Mouse (Mus musculus): ENCODE measurements around the gene Actr1a. TPM values are rescaled to one million over a fixed set of nuclear protein-coding genes. Genes with fewer than 3 reads are reported as not detected.

The Actr1a gene
- polyA plus RNA-seq, 1 experiment = 60.5 TPM

GRCm38 (mm10) chr19:46429250-46429649, 33.7 kb upstream of the Actr1a start:
- H3K4me3 ChIP-seq (ENCODE audit: extremely low read depth, insufficient read depth, insufficient read length) = no peak overlapping the region
- H3K36me3 ChIP-seq (ENCODE audit: control insufficient read depth, insufficient read depth, low read length) = peaks cover 2% of the 10 kb centered on the region; the same call in 1 of the 2 replicates
- no peak for TF ChIP-seq POLR2A (IDR thresholded peaks at IDR 0.05; ENCODE audit: low read depth, low read length)
- no peak for TF ChIP-seq CTCF (IDR thresholded peaks at IDR 0.05; ENCODE audit: extremely low read depth, insufficient read depth, insufficient read length, insufficient replicate concordance)
- no peaks in the 10 kb centered on the region for H3K27me3 ChIP-seq (ENCODE audit: control insufficient read depth, insufficient read depth, low read length)
- no peaks in the 10 kb centered on the region for H3K4me1 ChIP-seq (ENCODE audit: control insufficient read depth, insufficient read depth, insufficient read length)
- H3K27ac ChIP-seq (ENCODE audit: insufficient read depth, low read length) = no peak overlapping the region
- no peak for DNase-seq (ENCODE audit: low read depth in 1 of 2, low spot score in 2 of 2)

GRCm38 (mm10) chr19:46426488-46426887, 30.9 kb upstream of the Actr1a start:
- DNase-seq (ENCODE audit: low read depth in 1 of 2, low spot score in 2 of 2) = no peak
- TF ChIP-seq POLR2A (IDR thresholded peaks at IDR 0.05; ENCODE audit: low read depth, low read length) = no peak
- no peak for TF ChIP-seq CTCF (IDR thresholded peaks at IDR 0.05; ENCODE audit: extremely low read depth, insufficient read depth, insufficient read length, insufficient replicate concordance)
- H3K4me3 ChIP-seq (ENCODE audit: extremely low read depth, insufficient read depth, insufficient read length) = no peak overlapping the region
- 90% methylated on average over 12 of the region's 12 CpGs for WGBS
- no peaks in the 10 kb centered on the region for H3K4me1 ChIP-seq (ENCODE audit: control insufficient read depth, insufficient read depth, insufficient read length)
- H3K27me3 ChIP-seq (ENCODE audit: control insufficient read depth, insufficient read depth, low read length) = no peaks in the 10 kb centered on the region
- peaks cover 2% of the 10 kb centered on the region; the same call in 1 of the 2 replicates for H3K36me3 ChIP-seq (ENCODE audit: control insufficient read depth, insufficient read depth, low read length)
- no peak overlapping the region for H3K27ac ChIP-seq (ENCODE audit: insufficient read depth, low read length)

GRCm38 (mm10) chr19:46425266-46425665, 29.7 kb upstream of the Actr1a start:
- H3K27me3 ChIP-seq (ENCODE audit: control insufficient read depth, insufficient read depth, low read length) = no peaks in the 10 kb centered on the region
- no peak for DNase-seq (ENCODE audit: low read depth in 1 of 2, low spot score in 2 of 2)
- no peak for TF ChIP-seq CTCF (IDR thresholded peaks at IDR 0.05; ENCODE audit: extremely low read depth, insufficient read depth, insufficient read length, insufficient replicate concordance)
- TF ChIP-seq POLR2A (IDR thresholded peaks at IDR 0.05; ENCODE audit: low read depth, low read length) = no peak
- WGBS = 94% methylated on average over 8 of the region's 8 CpGs
- no peak overlapping the region for H3K4me3 ChIP-seq (ENCODE audit: extremely low read depth, insufficient read depth, insufficient read length)
- H3K4me1 ChIP-seq (ENCODE audit: control insufficient read depth, insufficient read depth, insufficient read length) = no peaks in the 10 kb centered on the region
- H3K27ac ChIP-seq (ENCODE audit: insufficient read depth, low read length) = no peak overlapping the region
- H3K36me3 ChIP-seq (ENCODE audit: control insufficient read depth, insufficient read depth, low read length) = peaks cover 2% of the 10 kb centered on the region; the same call in 1 of the 2 replicates

GRCm38 (mm10) chr19:46422384-46423338, 27.1 kb upstream of the Actr1a start:
- no peak overlapping the region for H3K27ac ChIP-seq (ENCODE audit: insufficient read depth, low read length)

GRCm38 (mm10) chr19:46420410-46420809, 24.9 kb upstream of the Actr1a start:
- Histone ChIP-seq H3K27ac (ENCODE audit: insufficient read depth, low read length) (no peak overlapping the region), H3K4me1 (ENCODE audit: control insufficient read depth, insufficient read depth, insufficient read length) (no peaks in the 10 kb centered on the region), H3K36me3 (ENCODE audit: control insufficient read depth, insufficient read depth, low read length) (peaks cover 2% of the 10 kb centered on the region; the same call in 1 of the 2 replicates), H3K4me3 (ENCODE audit: extremely low read depth, insufficient read depth, insufficient read length) (no peak overlapping the region), H3K27me3 (ENCODE audit: control insufficient read depth, insufficient read depth, low read length) (no peaks in the 10 kb centered on the region)
- WGBS = 91% methylated on average over 7 of the region's 7 CpGs
- DNase-seq (ENCODE audit: low read depth in 1 of 2, low spot score in 2 of 2) = no peak
- TF ChIP-seq CTCF (IDR thresholded peaks at IDR 0.05; ENCODE audit: extremely low read depth, insufficient read depth, insufficient read length, insufficient replicate concordance) (no peak), POLR2A (IDR thresholded peaks at IDR 0.05; ENCODE audit: low read depth, low read length) (no peak)

More at GRCm38 (mm10) chr19:46422384-46423338, 27.1 kb upstream of the Actr1a start:
- Histone ChIP-seq H3K27me3 (ENCODE audit: control insufficient read depth, insufficient read depth, low read length) (no peaks in the 10 kb centered on the region), H3K4me1 (ENCODE audit: control insufficient read depth, insufficient read depth, insufficient read length) (no peaks in the 10 kb centered on the region), H3K36me3 (ENCODE audit: control insufficient read depth, insufficient read depth, low read length) (peaks cover 2% of the 10 kb centered on the region; the same call in 1 of the 2 replicates), H3K4me3 (ENCODE audit: extremely low read depth, insufficient read depth, insufficient read length) (no peak overlapping the region)
- 84% methylated on average over 11 of the region's 11 CpGs for WGBS
- DNase-seq (ENCODE audit: low read depth in 1 of 2, low spot score in 2 of 2) = no peak
- no peak for TF ChIP-seq CTCF (IDR thresholded peaks at IDR 0.05; ENCODE audit: extremely low read depth, insufficient read depth, insufficient read length, insufficient replicate concordance)
- TF ChIP-seq POLR2A (IDR thresholded peaks at IDR 0.05; ENCODE audit: low read depth, low read length) = no peak

GRCm38 (mm10) chr19:46418051-46418450, 22.5 kb upstream of the Actr1a start:
- no peaks in the 10 kb centered on the region for H3K27me3 ChIP-seq (ENCODE audit: control insufficient read depth, insufficient read depth, low read length)
- H3K4me1 ChIP-seq (ENCODE audit: control insufficient read depth, insufficient read depth, insufficient read length) = no peaks in the 10 kb centered on the region
- no peak for DNase-seq (ENCODE audit: low read depth in 1 of 2, low spot score in 2 of 2)
- H3K4me3 ChIP-seq (ENCODE audit: extremely low read depth, insufficient read depth, insufficient read length) = no peak overlapping the region
- 91% methylated on average over 4 of the region's 4 CpGs for WGBS
- no peak overlapping the region for H3K27ac ChIP-seq (ENCODE audit: insufficient read depth, low read length)
- H3K36me3 ChIP-seq (ENCODE audit: control insufficient read depth, insufficient read depth, low read length) = no peaks in the 10 kb centered on the region
- TF ChIP-seq POLR2A (IDR thresholded peaks at IDR 0.05; ENCODE audit: low read depth, low read length) = no peak
- no peak for TF ChIP-seq CTCF (IDR thresholded peaks at IDR 0.05; ENCODE audit: extremely low read depth, insufficient read depth, insufficient read length, insufficient replicate concordance)

GRCm38 (mm10) chr19:46416276-46416675, 20.7 kb upstream of the Actr1a start:
- 91% methylated on average over 9 of the region's 9 CpGs for WGBS
- no peaks in the 10 kb centered on the region for H3K4me1 ChIP-seq (ENCODE audit: control insufficient read depth, insufficient read depth, insufficient read length)
- H3K4me3 ChIP-seq (ENCODE audit: extremely low read depth, insufficient read depth, insufficient read length) = no peak overlapping the region
- no peaks in the 10 kb centered on the region for H3K36me3 ChIP-seq (ENCODE audit: control insufficient read depth, insufficient read depth, low read length)
- TF ChIP-seq POLR2A (IDR thresholded peaks at IDR 0.05; ENCODE audit: low read depth, low read length) (no peak), CTCF (IDR thresholded peaks at IDR 0.05; ENCODE audit: extremely low read depth, insufficient read depth, insufficient read length, insufficient replicate concordance) (no peak)
- no peak for DNase-seq (ENCODE audit: low read depth in 1 of 2, low spot score in 2 of 2)
- H3K27ac ChIP-seq (ENCODE audit: insufficient read depth, low read length) = no peak overlapping the region
- H3K27me3 ChIP-seq (ENCODE audit: control insufficient read depth, insufficient read depth, low read length) = no peaks in the 10 kb centered on the region

Data from spleen, adult 2 months (tissue).